Mouse (Mus musculus) gastrocnemius, postnatal 10 days (tissue): Measurements from ENCODE around the gene Gnaz. TPM values are rescaled to one million over a fixed set of nuclear protein-coding genes. Genes with fewer than 3 reads are reported as not detected.

ENCODE experiments used
- DNase-seq: peaks from one replicate; pipeline ENCODE4 v3.0.0; 2021; ENCODE audit warnings: mixed read lengths
- long read RNA-seq, 2 experiments: library from polyadenylated mRNA; stranded (forward); transcript quantifications; one replicate each; pipeline ENCODE4 v2.0.0; 2021
- total RNA-seq, 2 experiments: library from RNA; stranded (reverse); gene quantifications; 2 replicates each; pipeline ENCODE4 v1.2.3; 2021

Gnaz gene
- total RNA-seq = 1 to 10 TPM in 1 of 2 experiments, under 1 TPM in 1; 0.99 to 1.6 TPM
- long read RNA-seq, experiment 1, partial matches to known transcripts = 0 of 3 reads
- long read RNA-seq, experiment 1, other reads (novel, unspliced or antisense) = 1 of 3 reads
- long read RNA-seq, experiment 2 = 0 reads

DNA sequence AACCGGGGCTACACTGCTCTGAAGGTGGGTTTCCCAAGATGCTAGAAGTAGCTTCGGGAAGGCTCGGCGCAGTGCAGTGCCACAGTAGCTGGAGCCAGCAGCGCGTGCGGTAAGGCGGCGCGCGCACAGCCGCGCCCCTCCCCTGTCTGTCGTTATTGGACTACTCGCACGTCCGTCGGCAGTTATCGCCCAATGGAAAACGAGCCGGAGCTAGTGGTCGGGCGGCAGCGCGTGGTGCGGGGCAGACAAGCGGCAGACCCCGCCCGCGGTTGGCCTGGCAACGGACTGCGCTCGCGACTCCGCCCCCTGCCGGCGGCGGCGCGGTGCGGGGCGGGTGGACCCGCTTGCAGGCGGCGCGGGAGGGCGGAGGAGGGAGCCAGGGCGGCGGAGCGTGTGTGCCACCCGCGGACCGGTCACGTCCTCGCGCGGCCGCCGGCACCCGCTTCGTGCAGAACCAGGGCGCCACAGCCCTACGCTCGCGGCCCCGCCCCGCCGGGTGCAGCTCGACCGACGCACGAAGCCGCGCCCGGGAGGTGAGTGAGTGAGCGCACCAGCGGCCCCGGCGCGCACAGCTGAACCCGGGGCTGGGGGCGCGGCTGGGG lies at the start of gene Gnaz:
Gene Gnaz (plus strand): TSS at position 328 of the 602 bp plus-strand sequence.
- DNase-seq = peak; percentile 92

DNA sequence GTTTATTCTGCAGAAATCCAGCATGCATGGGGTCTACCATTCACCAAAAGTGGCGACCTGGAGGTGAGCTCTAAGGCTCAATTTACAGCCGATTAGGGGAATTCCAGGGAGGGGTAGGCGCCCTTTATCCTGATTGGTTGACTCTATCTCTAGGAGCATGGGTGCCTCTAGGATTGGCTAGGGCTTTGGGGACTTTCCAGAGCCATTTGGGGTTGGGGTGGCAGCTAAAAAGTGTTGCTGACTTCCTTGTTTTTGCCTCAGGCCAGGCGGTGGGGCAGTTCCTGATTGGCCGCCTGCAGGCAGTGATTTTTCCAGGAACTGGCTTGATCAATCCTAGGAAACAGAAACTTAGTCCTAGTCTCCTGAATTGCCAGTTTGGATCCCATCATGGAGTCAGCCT lies 47.7 kb upstream of the Gnaz start:
- no peak for DNase-seq

DNA sequence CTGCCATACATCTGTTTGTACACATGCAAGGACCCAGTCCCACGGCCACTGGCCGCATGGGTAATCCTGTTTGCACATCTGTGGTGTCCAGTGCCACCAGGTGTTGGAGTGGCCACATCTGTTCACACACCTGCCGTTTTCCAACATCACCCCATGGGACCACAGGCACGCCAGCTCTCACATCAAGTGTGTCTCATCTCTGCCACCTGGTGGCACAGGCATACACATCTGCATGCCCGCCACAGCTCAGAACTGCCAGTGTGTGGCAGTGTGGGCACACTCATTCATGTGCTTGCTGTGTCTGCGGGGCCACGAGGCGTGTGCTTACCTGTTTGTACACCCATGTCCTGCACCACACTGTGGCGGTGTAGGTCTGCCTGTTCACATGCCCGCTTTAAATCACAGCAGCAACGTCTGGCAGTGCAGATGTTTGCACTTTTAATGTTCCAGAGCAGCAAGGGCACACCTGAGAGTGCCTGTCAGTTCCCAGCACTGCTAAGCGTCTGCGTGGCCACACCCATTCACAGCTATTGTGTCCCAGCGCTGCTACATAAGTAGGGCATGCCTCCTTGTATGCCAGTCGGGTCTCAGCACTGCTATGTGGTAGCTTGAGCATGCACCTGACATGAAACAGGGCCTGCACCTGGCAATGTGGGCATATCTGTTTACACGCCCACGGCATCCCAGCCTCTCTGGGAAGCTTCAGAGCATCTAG lies 46.0 kb upstream of the Gnaz start:
- no peak for DNase-seq

DNA sequence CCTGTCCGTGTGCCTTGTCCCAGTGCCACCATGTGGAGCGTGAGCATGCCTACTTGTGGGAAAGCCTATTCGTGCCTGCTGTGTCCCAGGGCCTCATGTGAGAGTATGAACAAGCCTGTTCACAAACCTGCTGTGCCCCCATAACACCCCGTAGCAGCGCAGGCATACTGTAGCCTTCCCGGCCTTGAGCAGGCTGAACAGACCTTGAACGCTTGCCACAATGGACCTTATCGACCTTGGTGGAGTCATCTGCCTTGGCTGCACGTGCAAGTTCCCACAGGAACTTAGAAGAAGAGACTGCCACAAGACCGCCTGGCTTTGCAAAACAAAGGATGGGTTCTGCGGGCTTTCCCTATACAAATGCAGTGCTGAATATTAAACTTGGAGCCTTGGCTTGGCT lies 45.4 kb upstream of the Gnaz start:
- DNase-seq = no peak

DNA sequence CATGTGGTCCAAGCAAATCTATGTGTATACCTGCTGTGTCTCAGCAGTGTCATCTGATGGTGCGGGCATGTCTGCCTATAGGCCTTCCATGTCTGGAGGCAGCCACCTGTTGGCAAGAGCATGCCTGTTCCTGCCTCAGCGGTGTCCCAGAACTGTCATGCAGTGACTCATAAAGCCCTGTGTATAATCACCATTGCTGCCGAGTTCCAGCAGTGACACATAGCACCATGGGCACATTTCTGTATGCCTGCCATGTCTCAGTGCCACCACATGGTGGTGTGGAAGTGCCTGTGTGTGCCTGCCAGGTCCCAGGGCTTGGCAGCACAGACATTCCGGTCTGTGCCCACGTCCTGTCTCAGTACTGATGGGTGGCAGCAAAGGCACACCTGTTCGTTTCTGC lies 44.2 kb upstream of the Gnaz start:
- DNase-seq = no peak

DNA sequence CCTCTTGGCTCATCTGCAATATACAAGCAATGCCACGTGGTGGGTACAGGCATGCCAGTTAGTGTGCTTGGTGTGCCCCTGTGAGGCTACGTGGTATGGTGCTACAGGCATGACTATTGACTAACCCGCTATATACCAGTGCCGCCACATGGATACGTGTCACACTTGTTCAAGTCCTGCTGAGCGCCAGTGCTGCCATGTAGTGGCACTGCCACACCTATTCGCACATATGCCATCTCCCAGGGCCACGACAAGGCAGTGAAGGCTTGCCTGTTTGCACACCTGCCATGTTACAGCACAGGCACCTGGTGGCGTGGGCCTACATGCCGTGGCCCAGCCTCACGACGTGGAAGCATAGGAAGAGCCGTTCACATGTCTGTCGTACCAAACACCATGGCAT lies 42.7 kb upstream of the Gnaz start:
- DNase-seq = no peak

DNA sequence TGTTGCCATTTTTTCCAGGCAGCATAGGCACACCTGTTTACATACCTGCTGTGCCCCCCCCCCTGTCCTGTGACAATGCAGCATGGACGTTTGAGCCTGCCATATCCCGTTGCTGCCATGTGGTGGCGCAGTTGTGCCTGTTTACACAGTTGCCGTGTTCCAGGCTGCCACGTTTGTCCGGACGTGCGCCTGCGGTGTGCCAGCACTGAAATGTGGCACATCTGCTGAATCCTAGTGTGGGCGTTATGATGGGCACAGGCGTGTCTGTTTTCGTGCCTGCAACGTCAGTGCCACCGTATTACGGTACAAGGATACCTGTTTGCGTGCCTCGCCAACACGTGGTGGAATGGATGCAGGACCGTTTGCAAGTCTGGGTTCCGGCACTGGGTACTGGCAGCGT lies 41.7 kb upstream of the Gnaz start:
- DNase-seq = peak; percentile 49

DNA sequence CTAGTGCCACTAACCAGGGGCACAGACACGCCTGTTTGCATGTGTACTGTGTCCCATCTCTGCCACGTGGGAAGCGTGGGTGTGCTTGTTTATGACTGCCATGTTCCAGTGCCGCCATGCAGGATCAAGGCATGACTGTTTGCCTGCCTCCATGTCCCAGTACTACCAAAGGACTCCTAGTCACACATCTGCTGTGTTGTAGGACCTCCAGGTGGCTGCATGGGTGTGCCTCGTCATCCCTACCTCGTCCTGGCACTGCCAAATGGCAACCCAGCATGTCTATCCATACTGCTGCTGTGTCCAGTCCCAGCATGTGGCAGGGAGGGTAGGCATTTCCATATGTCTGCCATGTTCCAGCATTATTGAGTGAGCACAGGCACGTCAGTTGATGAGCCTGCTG lies 38.7 kb upstream of the Gnaz start:
- DNase-seq = no peak

DNA sequence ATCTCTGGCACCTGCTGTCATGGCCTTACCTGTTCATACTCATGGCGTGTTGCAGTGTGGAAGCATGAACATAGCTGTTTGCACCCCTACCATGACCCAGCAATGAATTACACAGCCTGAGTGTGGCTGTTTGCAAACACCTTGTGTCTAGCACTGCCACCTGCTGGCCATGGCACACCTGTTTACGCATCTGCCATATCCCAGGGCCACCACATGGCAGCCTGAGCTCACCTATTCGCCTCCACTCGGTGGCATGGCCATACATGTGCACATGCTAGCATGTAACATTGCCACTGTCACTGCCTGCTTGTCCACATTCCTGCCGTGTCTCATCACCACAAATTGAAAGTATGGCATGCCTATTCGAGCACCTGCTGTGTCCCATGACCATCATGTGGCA lies 37.4 kb upstream of the Gnaz start:
- no peak for DNase-seq

DNA sequence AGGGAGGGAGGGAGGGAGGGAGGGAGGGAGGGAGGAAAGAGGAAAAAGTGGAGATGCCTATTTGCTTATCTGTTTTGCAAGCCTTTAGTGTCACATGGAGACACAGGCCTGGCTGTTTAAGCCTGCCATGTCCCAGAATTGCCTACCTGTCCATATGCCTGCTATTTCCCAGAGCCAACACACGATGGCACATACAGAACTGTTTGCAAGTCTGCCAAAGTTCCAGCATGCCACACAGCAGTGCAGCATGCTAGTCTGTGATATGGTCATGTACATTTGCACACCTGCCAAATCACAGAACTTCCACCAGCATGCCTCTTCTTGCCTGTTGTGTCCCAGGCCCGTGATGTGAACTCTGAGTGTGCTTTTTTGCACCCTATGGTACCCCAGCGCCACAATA lies 36.4 kb upstream of the Gnaz start:
- DNase-seq = no peak

DNA sequence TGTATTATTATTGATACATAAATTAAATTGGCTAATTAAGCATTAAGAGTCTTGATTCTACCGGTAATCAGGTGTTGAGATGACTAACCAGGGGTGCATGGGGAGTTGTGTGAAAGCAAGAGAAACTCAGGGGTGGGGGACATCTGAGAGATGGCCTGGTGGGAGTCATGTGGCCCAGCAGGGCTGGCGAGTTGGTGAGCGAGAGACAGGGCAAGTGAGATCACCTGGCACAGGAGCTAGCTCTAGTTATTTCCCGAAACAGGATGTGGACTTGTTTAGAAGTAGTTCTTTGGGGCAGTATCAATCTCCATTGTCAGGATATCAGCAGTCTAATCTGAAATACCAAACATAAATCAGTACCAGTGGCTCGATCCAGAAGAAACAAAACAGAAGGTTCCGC lies 35.3 kb upstream of the Gnaz start:
- DNase-seq = no peak

DNA sequence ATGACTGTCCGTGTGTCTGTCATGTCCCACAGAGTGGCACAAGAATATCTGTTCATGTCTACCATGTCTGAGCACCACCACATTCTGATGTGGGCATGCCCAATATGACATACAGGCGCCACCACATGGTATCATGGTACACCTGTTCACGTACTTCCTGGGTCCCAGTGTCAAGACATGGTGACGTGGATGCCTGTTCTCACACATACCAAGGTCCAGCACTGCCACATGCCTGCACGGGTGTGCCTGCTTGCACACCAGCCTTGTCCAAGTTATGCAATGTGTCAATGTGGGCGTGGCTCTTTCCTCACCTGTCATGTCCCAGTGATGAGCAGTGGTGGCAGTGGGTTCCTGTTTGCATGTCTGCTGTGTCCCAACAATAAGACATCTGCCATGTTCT lies 34.5 kb upstream of the Gnaz start:
- DNase-seq = no peak

DNA sequence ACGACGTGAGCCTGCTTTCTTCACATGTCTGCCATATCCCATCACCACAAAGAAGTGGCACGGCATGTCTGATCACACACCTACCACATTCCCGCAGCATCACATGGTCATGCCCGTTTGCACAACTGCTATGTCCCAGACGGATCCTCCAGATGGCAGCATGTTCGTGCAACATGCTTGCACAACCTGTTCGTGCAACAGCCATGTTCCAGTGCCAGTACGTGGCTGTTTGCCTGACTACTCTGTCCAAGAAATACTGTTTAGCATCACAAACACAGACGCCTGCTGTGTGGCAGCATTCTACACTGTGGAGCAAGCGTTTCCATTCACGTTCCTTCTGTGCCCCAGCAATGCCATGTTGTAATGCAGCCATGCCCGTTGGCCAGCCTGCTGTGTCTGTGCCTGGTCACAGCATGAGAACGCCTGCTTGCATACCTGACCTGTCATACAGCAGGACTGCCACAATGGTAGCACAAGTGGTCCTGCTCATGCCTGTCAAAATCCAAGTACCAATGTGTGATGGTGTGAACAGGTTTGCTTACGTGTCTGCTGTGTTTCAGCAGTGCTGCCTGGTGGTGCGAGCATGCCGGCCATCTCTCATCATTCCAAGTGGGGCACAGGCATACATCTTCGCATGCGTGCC lies 33.3 kb upstream of the Gnaz start:
- DNase-seq = no peak

DNA sequence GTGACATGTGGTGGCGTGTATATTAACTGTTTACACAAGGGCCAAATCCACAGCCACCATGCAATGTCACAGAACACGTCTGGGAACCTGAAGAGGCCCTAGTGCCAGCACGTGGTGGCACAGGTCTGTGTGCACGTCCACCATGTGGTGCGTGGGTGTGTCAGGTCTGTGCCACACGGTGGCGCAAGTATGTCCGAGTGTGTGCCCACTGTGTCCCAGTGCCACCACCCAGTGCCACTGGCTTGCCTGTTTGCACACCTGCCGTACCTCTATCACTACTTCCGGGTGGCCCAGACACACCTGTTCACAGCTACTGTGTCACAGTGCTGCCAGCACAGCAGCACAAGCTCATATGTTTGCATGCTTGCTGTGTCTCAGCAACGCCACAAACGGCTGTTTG lies 32.5 kb upstream of the Gnaz start:
- no peak for DNase-seq

DNA sequence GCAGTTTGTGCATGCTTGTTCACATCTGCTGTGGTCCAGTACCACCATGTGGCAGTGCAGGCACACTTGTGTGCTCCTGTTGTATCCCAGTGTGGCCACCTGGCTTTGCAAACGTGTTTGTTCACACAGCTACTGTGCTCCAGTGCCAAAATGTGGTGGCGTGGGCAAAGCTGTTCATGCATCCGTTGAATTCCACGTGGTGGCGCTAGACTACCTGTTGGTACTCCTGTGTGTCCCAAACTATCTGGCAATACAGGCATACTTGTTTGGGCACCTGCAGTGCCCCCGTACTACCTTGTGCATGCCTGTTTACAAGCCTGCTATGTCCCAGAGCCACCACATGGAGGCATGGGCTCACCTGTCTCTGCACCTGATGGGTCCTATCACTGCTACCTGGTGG lies 32.0 kb upstream of the Gnaz start:
- no peak for DNase-seq

DNA sequence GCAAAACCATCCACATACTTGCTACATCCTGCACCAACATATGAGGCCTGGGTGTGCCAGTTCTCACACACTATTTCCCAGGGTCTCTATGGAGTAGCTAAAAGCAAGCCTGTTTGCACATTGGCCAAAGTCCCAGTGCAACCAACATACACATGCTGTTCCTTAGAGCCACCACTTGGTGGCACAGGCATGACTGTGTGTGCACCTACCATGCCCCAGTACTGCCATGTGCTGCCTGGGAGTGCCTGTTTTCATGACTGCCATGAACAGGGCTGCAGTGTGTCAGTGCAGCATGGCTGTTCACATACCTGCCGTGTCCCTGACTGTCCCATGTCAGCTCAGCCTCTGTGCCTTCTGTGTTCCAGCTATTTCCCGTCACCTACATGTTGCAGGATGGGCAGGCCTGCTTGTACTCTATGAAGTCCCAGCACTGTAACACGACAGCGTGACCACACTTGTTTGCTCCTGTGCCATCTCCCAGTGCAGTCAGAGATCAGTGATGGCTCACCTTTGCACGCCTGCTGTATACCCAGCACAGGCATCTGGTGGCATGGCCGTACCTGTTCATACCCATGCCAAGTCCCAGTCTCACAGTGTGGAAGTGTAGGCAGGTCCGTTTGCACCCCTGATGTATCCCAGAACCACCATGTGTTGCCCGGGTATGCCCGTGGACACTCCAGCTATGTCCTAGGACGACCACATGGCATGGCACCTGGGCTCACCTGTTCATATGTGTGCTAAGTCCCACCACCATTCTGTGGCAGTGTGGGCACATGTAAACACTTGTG lies 29.8 kb upstream of the Gnaz start:
- no peak for DNase-seq

DNA sequence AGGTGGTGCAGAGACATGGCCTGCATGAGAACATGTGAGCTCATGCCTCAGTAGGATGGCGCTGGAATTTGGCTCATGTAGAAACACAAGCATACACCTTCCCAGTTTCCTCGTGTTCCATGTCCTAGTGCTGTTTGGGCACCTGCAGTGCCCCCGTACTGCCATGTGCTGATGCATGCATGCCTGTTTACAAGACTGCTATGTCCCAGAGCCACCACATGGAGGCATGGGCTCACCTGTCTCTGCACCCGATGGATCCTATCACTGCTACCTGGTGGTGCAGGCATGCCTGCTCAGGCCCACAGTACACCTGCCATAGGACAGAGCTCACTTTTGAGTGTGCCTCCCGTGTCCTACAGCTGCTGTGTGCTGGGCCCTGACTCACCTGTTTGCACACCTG lies 28.6 kb upstream of the Gnaz start:
- DNase-seq = no peak

DNA sequence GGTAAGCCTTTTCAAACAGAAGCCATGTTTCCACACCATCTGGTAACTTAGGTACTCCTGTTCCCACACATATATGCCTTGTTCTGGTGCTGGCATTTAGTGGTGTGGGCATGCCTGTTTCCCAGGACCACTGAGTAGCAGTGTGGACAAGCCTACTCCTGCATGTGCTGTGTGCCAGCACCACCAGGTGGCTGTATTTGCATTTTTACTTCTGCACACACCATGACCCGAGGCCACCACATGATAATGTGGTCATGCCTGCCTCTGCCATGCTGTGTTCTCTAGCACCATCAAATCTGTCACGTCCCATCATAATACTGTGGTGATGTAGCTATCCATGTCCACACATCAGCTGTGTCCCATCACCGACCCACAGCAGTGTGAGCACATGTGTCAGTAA lies 27.7 kb upstream of the Gnaz start:
- DNase-seq = no peak

DNA sequence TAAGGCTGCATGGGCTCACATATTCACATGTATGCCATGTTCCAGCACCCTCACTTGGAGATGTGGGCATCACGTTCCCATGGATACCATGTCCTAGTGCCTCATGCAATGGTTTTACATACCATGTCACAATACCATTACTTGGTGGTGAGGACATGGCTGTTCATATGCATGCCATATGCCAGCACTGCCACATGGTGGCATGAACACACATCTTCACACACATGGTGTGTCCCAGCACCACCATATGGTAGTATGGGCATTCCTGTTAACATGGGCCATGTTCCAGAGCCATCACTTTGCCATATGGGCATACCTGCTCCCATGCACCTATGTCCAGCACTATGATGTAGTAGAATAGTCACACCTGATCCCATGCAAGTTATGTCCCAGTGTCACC lies 26.2 kb upstream of the Gnaz start:
- DNase-seq = no peak

DNA sequence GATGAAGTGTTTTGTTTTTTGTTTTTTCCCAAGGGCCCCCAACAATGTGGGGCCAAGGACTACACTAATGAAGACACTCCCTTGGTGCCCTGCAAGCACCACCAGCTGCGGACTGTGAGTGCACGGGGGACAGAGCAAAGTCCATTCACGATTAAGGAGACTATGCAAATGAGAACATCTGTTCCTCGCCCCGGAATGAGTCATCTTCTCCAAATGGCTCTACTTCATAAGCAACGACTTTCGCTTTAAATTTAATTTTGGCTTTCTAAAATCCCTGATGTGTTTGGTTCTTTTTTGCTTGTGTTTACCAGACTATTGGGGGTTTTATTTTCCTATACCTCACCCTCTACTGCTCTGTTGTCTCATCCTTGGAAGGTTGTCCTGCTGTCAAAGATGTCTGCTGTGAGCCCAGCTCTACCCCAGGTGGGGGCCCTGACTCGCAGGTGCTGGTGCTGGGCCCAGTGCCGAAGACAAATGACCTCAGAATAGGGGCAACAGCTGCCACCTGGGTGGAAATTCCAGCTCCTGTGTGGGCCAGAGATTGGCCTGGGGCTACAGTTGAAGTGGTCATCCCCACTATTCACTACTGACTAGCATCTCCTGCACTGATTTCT lies 14.0 kb upstream of the Gnaz start:
- DNase-seq = no peak

DNA sequence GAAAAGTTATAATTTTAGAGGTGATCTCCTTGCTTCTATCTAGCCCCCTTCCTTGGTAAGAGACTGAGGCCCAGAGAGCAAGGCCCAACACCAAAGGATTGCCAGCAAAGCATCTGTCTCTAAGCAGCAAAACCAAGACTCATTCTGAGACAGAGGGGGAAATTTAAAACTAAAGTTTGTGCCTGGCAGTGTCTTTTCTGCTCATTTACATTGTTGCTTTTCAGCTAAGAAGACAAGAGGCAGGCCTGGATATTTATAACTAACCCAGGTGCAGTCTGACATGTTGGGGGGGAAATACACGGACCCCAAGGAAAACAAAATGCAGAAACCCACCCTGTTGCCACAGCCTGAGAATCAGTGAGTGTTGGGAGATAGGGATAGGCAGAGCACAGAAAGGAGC lies 2.6 kb upstream of the Gnaz start:
- DNase-seq = no peak

DNA sequence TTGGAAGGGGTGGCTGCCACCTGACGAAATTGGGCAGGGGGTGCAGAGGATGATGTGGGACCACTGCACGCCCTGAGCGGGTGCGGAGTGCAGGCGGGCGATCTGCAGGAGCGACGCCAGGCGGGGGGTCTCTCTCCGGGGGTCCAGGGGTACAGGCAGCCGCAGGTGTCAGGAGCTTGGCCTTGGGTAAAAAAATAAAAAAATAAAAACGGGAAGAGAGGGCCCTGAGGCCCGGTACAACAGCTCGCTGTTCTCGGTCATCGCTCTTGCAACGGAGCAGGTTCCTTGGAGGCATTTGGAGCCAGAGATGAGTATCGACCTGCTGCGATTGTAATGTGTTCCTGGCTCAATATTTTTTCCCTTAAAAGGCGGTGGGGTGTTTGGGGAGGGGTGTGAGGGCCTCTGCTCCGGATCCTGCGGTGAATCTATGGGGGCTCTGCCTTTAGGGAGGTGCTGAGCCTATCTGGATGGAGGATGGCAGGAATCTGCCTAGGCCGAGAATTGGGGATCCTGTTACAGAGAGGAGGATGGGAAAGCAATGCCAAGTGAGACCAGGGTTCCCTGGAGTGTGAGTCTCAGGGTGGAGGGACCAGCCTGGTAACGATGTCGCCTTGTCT lies 782 bp downstream of the Gnaz start:
- no peak for DNase-seq
